Mouse (Mus musculus) G1E (cell line): ENCODE results near the gene Map3k19.

Source experiments
- CTCF ChIP-seq: IDR thresholded peaks from 2 replicates; pipeline ENCODE4 v1.5.1; 2012; ENCODE audit warnings: low read depth, low read length, inconsistent platforms, mixed read lengths
- GATA2 ChIP-seq: IDR thresholded peaks from 2 replicates; pipeline ENCODE4 v1.6.1; 2012; ENCODE audit warnings: low read depth, low read length, inconsistent platforms, borderline replicate concordance

GRCm38 (mm10) chr1:127808671-127809070 is 46.2 kb downstream of the Map3k19 start:
- no peak for TF ChIP-seq GATA2
- TF ChIP-seq CTCF = no peak
